Mouse (Mus musculus): ENCODE measurements at regions not wholly inside any gene's neighbourhood (a gene's known extent, or its start where the extent isn't known, plus 50 kb on each side); places are given as distances from the start of the nearest gene placed in this dataset.

DNA sequence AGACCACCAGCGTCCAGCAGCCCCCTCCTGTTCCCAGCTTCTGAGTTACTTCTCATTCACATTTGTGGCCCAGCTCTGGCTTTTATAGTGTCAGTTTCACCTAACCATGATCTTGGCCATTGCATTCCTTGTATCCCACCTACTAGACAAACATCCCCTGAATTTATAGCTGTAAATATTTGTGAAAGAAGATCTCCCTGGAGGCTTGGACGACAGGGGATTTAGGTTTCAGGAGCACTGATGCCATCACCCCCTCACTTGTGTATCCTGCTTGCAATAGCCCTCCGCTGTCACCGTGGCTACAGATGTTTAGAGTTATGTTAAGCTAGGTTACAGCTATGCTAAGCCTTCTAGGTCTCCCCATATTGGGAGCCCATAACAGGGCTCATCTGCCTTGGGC, 375.7 kb upstream of the Tshz3 start:
- no peak for TF ChIP-seq POLR2A (IDR thresholded peaks at IDR 0.05; ENCODE audit: control insufficient read depth, low read depth, low read length)
- H3K36me3 ChIP-seq (ENCODE audit: control insufficient read depth, insufficient read depth, low read length) = no peaks in the 10 kb centered on the region
- no peaks in the 10 kb centered on the region for H3K27me3 ChIP-seq (ENCODE audit: control insufficient read depth, insufficient read depth, low read length)
- no peak overlapping the region for H3K4me3 ChIP-seq (ENCODE audit: control insufficient read depth, low read depth, low read length)
- no peak overlapping the region for H3K27ac ChIP-seq (ENCODE audit: control insufficient read depth, insufficient read depth, low read depth, low read length)
- no peaks in the 10 kb centered on the region for H3K4me1 ChIP-seq (ENCODE audit: control insufficient read depth, insufficient read depth, low read length)

DNA sequence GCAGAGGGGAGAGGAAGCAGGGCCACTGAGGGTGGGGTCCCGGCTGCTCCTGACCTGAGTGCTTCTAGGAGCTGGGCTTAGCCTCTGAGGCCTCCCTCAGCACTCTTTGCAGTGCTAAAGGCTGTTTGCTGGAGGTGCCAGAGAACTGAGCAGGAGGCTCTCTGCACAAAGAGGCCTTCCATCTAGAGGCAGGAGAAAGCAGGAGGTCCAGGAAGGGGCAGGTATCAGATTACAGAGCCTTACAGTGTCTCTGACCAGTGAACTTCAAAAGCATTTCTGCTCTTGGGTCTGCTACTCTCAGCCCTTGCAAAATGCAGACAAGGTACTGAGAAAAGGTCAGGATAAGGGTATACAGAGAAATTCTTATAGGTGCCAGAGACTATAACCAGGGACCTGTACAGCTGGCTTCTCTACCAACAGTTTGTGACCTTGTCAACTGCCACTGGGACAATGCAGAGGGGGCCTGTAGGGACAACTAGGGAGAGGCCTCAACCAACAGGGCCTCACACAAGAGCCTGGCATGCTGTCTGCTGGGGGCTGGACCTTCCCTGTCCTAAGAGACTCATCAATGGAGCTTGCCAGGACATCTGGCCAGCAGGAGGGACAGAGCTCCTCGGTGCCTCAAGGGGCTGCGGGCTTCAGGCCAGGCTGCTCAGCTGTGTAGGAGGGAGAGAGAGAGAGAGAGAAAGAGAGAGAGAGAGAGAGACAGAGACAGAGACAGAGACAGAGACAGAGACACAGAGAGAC, 380.3 kb upstream of the Tshz3 start:
- TF ChIP-seq CTCF (IDR thresholded peaks at IDR 0.05; ENCODE audit: control insufficient read depth, insufficient read depth, insufficient replicate concordance, low read depth, low read length) (no peak), POLR2A (IDR thresholded peaks at IDR 0.05; ENCODE audit: control insufficient read depth, low read depth, low read length) (no peak)
- Histone ChIP-seq H3K4me1 (ENCODE audit: control insufficient read depth, insufficient read depth, low read length) (no peaks in the 10 kb centered on the region), H3K36me3 (ENCODE audit: control insufficient read depth, insufficient read depth, low read length) (no peaks in the 10 kb centered on the region), H3K27ac (ENCODE audit: control insufficient read depth, insufficient read depth, low read depth, low read length) (no peak overlapping the region), H3K27me3 (ENCODE audit: control insufficient read depth, insufficient read depth, low read length) (no peaks in the 10 kb centered on the region), H3K4me3 (ENCODE audit: control insufficient read depth, low read depth, low read length) (no peak overlapping the region)

DNA sequence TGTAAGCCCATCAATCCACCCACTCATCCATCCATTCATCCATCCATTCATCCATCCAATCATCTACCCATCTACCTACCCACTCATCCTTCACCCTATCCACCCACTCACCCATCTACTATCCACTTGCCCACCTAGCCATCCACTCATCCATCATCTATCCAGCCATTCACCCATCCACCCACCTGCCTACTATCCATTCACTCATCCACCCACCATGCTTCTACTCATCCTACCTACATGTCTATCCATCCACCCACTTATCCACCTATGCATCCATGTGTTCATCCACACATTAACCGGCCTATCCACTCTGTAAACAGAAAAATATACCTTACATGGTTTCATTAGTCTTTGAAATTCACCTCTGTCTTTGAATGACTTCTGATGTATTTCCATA, 384.2 kb upstream of the Tshz3 start:
- no peak overlapping the region for H3K4me3 ChIP-seq (ENCODE audit: control insufficient read depth, low read depth, low read length)
- H3K4me1 ChIP-seq (ENCODE audit: control insufficient read depth, insufficient read depth, low read length) = no peaks in the 10 kb centered on the region
- no peaks in the 10 kb centered on the region for H3K27me3 ChIP-seq (ENCODE audit: control insufficient read depth, insufficient read depth, low read length)
- no peak for TF ChIP-seq POLR2A (IDR thresholded peaks at IDR 0.05; ENCODE audit: control insufficient read depth, low read depth, low read length)
- no peak for TF ChIP-seq CTCF (IDR thresholded peaks at IDR 0.05; ENCODE audit: control insufficient read depth, insufficient read depth, insufficient replicate concordance, low read depth, low read length)
- H3K36me3 ChIP-seq (ENCODE audit: control insufficient read depth, insufficient read depth, low read length) = no peaks in the 10 kb centered on the region
- H3K27ac ChIP-seq (ENCODE audit: control insufficient read depth, insufficient read depth, low read depth, low read length) = no peak overlapping the region

DNA sequence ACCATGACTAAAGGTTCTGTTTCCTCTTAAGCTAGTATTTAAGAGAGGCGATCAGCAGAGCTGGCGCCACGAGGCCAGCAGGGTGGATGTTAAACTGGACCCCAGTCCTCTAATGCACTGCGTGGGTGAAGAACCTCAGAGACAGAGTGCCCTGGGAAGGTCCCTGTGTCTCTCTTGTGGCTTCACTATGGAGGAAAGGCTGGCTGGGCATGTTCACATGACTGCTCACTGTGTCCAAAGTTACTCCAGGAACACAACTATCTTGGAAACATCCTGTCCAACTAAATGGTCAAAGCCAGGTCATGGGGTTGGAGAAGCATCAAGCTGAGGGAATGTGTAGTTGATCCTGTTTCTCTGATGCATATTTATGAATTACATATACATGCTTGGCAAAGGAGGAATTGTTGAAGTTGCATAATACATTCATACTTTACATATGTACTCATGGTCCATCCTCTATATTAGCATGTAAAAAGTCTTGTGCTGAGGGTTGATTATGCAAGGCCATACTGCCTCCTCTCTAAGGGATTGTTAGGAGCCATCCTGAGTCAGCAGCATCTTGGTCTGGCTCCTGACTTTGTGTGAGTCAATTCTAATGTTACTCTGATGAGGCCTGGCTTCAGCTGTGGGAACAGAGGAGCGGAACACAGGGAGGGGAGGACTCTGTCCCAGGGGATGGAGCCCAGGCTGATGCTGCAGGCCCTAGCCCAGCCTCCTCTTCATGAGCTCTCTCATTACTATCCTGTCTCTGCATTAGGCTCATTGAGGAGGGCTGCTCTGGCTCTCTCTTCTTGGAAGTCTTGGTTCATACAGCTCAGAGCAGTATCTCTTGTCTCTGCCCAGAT, 387.9 kb upstream of the Tshz3 start:
- Histone ChIP-seq H3K27ac (ENCODE audit: control insufficient read depth, insufficient read depth, low read depth, low read length) (no peak overlapping the region), H3K36me3 (ENCODE audit: control insufficient read depth, insufficient read depth, low read length) (no peaks in the 10 kb centered on the region), H3K4me1 (ENCODE audit: control insufficient read depth, insufficient read depth, low read length) (no peaks in the 10 kb centered on the region; the same call in 1 of the 2 replicates), H3K27me3 (ENCODE audit: control insufficient read depth, insufficient read depth, low read length) (no peaks in the 10 kb centered on the region), H3K4me3 (ENCODE audit: control insufficient read depth, low read depth, low read length) (no peak overlapping the region)
- no peak for TF ChIP-seq POLR2A (IDR thresholded peaks at IDR 0.05; ENCODE audit: control insufficient read depth, low read depth, low read length)

DNA sequence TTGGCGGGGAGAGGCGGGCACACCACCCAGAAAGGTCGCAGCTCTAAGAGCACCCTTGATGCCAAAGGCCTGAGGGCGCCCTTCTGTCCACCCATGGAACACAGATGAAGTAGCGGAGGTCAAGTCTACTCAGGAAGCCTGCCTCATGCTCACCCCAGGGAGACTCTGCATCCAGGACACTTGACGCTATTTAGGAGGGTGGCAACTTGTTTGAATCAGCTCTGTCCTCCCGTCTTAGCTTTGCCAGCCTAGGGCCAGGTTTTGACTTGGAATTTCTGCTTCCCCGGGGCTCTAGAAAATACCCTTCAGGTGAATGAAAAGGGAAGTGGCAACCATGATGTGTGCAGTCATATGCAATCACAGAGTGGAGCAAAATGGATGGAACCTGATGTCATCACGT, 389.2 kb upstream of the Tshz3 start:
- TF ChIP-seq CTCF (IDR thresholded peaks at IDR 0.05; ENCODE audit: control insufficient read depth, insufficient read depth, insufficient replicate concordance, low read depth, low read length) (no peak), POLR2A (IDR thresholded peaks at IDR 0.05; ENCODE audit: control insufficient read depth, low read depth, low read length) (no peak)
- H3K27ac ChIP-seq (ENCODE audit: control insufficient read depth, insufficient read depth, low read depth, low read length) = no peak overlapping the region
- no peaks in the 10 kb centered on the region for H3K36me3 ChIP-seq (ENCODE audit: control insufficient read depth, insufficient read depth, low read length)
- H3K4me1 ChIP-seq (ENCODE audit: control insufficient read depth, insufficient read depth, low read length) = no peaks in the 10 kb centered on the region; the same call in 1 of the 2 replicates
- no peaks in the 10 kb centered on the region for H3K27me3 ChIP-seq (ENCODE audit: control insufficient read depth, insufficient read depth, low read length)
- H3K4me3 ChIP-seq (ENCODE audit: control insufficient read depth, low read depth, low read length) = no peak overlapping the region

DNA sequence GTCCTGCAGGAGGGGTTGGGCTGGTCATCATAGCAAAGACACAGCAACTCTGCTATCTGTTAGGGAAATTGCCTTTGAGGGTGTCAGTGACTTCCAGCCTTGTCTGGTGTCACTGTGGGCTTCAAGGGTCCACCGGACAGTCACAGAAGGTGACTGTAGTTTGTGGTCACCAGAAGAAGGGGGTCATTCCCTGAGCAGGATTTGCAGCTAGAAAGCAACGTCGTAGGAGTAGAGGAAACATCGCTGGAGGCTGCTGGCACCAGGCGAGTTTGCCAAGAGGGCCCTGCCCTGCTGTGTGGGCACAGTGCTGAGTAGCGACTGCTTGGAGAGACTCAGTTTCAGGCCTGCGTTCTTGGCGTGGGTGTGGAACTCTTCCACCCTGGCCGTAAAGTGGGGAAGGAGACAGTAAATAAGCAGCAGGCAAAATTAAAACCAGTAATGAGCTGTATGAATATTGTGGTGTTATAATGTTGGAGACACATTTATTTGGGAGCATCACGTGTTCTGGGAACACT, 389.8 kb upstream of the Tshz3 start:
- no peak overlapping the region for H3K27ac ChIP-seq (ENCODE audit: control insufficient read depth, insufficient read depth, low read depth, low read length)
- no peak overlapping the region for H3K4me3 ChIP-seq (ENCODE audit: control insufficient read depth, low read depth, low read length)
- no peaks in the 10 kb centered on the region; the same call in 1 of the 2 replicates for H3K4me1 ChIP-seq (ENCODE audit: control insufficient read depth, insufficient read depth, low read length)
- H3K27me3 ChIP-seq (ENCODE audit: control insufficient read depth, insufficient read depth, low read length) = no peaks in the 10 kb centered on the region
- TF ChIP-seq POLR2A (IDR thresholded peaks at IDR 0.05; ENCODE audit: control insufficient read depth, low read depth, low read length) (no peak), CTCF (IDR thresholded peaks at IDR 0.05; ENCODE audit: control insufficient read depth, insufficient read depth, insufficient replicate concordance, low read depth, low read length) (no peak)
- H3K36me3 ChIP-seq (ENCODE audit: control insufficient read depth, insufficient read depth, low read length) = no peaks in the 10 kb centered on the region

DNA sequence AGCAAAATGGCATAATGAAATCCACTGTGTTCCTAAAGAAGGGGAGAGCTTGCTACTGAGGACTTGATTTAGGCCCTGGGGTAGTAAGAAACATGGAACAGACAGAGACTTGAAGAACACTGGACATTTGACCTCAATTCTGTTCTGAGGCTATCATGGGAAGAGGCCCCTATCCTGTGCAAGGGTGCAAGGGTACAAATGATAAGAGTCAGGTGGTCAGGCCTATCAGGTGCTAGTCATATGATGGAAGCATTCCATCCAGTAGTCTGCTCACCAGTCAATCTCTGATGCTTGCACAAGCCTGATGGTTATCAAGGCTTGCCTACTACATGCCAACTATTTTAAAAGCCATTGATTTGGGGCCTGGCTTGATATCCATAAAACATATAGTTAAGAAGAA, 420.6 kb upstream of the Tshz3 start:
- Histone ChIP-seq H3K36me3 (ENCODE audit: control insufficient read depth, insufficient read depth, low read length) (no peaks in the 10 kb centered on the region), H3K4me3 (ENCODE audit: control insufficient read depth, low read depth, low read length) (no peak overlapping the region), H3K27ac (ENCODE audit: control insufficient read depth, insufficient read depth, low read depth, low read length) (no peak overlapping the region), H3K27me3 (ENCODE audit: control insufficient read depth, insufficient read depth, low read length) (no peaks in the 10 kb centered on the region), H3K4me1 (ENCODE audit: control insufficient read depth, insufficient read depth, low read length) (no peaks in the 10 kb centered on the region)
- TF ChIP-seq POLR2A (IDR thresholded peaks at IDR 0.05; ENCODE audit: control insufficient read depth, low read depth, low read length) (no peak), CTCF (IDR thresholded peaks at IDR 0.05; ENCODE audit: control insufficient read depth, insufficient read depth, insufficient replicate concordance, low read depth, low read length) (no peak)

All from testis, adult 2 months (tissue).